Mouse (Mus musculus) small intestine, adult 2 months (tissue): ENCODE measurements around the gene Slc12a7. TPM values are rescaled to one million over a fixed set of nuclear protein-coding genes. Genes with fewer than 3 reads are reported as not detected.

Experiments used
- H3K27ac ChIP-seq: fragments of 200-500 bp; 2 replicates; pipeline ENCODE4 v1.5.1; 2012; ENCODE audit warnings: low read depth, low read length, control low read depth, inconsistent platforms; ENCODE audit not compliant: insufficient read depth
- H3K27me3 ChIP-seq: fragments of 200-500 bp; 2 replicates; pipeline ENCODE4 v1.6.1; 2012; ENCODE audit warnings: mild to moderate bottlenecking, moderate library complexity, low read length, inconsistent platforms; ENCODE audit not compliant: control insufficient read depth, insufficient read depth
- H3K36me3 ChIP-seq: fragments of 200-500 bp; 2 replicates; pipeline ENCODE4 v1.6.1; 2012; ENCODE audit warnings: mild to moderate bottlenecking, low read length, control low read depth, inconsistent platforms; ENCODE audit not compliant: control insufficient read depth, insufficient read depth
- H3K4me1 ChIP-seq: fragments of 200-500 bp; 2 replicates; pipeline ENCODE4 v1.6.1; 2012; ENCODE audit warnings: low read length, inconsistent platforms, mixed read lengths; ENCODE audit not compliant: control insufficient read depth, insufficient read depth, insufficient read length
- H3K4me3 ChIP-seq: fragments of 200-500 bp; 2 replicates; pipeline ENCODE4 v1.5.1; 2012; ENCODE audit warnings: low read depth, mild to moderate bottlenecking, control low read depth, inconsistent platforms, low read length, moderate library complexity
- CTCF ChIP-seq: fragments of 200-500 bp; IDR thresholded peaks from 2 replicates; pipeline ENCODE4 v1.5.1; 2012; ENCODE audit warnings: low read depth, mild to moderate bottlenecking, control low read depth, inconsistent platforms, low read length, moderate library complexity, mixed read lengths; ENCODE audit not compliant: insufficient replicate concordance, insufficient read length; ENCODE audit errors: extremely low read depth
- POLR2A ChIP-seq: fragments of 200-500 bp; IDR thresholded peaks from 2 replicates; pipeline ENCODE4 v1.6.1; 2012; ENCODE audit warnings: low read depth, mild to moderate bottlenecking, control low read depth, inconsistent platforms, low read length, moderate library complexity
- whole genome bisulfite sequencing: fragments of 180-500 bp; shearing (Covaris S2); methylation state at CpG from one replicate; pipeline ENCODE4 v1.1.7; 2018; 5-methylcytosine and 5-hydroxymethylcytosine counted together
- polyA plus RNA-seq: library from polyadenylated mRNA; depleted of rRNA; stranded (reverse); fragments of >200 nt; gene quantifications from 2 replicates; pipeline ENCODE4 v1.2.3, GENCODE M21; 2012

Slc12a7 gene
- polyA plus RNA-seq, 1 experiment, result 147 TPM

DNA sequence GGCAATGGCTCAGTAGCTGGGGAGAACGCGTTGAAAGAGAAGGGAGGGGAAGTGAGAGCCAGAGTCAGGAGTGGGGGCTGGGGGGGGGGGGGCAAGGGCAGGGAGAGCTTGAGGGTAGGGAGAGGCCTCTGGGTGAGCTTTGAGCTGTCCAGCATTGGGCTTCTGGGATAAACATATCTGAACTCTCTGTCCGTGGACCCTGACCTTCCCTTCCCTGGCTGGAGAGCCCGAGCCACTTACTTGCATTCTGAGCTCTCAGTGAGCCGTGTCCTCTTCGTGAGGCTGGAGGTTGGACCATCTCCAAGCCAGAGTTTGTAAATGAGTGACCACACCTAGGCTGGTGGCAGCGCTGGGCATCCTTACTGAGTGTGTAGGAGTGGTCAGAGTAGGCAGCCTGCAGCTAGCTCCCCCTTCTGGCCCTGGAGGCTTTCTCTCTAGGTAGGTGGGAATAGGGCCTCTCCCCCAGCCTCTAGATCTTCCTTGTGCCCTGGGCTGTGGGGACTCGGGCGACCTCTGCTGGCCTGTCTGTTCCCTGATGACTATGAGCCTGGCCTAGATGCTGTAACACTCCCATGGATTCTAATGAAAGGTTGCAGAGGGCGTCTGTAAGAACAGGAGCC, 40.5 kb upstream of the Slc12a7 start:
- Histone ChIP-seq H3K4me1 (peaks cover 12% of the 10 kb centered on the region; the same call in 1 of the 2 replicates), H3K27ac (no peak overlapping the region), H3K36me3 (peaks cover 69% of the 10 kb centered on the region), H3K27me3 (no peaks in the 10 kb centered on the region), H3K4me3 (no peak overlapping the region)
- 20% methylated on average over 10 of the region's 10 CpGs for WGBS
- TF ChIP-seq CTCF (peak; percentile 61; the same call in 1 of the 2 replicates), POLR2A (no peak)

DNA sequence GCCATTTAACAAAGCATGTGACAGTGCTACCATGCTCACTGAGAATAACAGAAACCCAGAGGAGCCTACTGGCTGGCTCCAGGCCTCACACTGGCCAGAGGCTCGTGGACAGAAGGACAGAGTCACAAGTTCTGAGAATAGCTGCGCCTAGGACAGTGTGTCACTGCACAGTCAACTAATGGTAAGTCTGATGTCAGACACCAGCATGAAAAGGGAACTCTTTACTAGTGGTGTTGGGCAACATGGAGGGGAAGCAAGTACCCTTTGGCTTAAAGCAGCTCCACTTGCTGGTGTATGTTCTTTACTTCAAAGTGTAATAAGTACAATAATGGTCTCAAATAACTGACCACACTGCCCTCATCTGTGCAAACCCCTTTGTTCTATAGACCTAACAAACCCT, 39.6 kb upstream of the Slc12a7 start:
- no peak overlapping the region for H3K4me3 ChIP-seq
- 0 out of 2 replicates have a peak overlapping the region, but pooled peaks have one; percentile 14 for H3K27ac ChIP-seq
- no peaks in the 10 kb centered on the region for H3K27me3 ChIP-seq
- H3K36me3 ChIP-seq, result peaks cover 61% of the 10 kb centered on the region
- TF ChIP-seq POLR2A, result no peak
- TF ChIP-seq CTCF, result no peak
- WGBS, result 69% methylated on average over 2 of the region's 2 CpGs
- H3K4me1 ChIP-seq, result peaks cover 12% of the 10 kb centered on the region; the same call in 1 of the 2 replicates

DNA sequence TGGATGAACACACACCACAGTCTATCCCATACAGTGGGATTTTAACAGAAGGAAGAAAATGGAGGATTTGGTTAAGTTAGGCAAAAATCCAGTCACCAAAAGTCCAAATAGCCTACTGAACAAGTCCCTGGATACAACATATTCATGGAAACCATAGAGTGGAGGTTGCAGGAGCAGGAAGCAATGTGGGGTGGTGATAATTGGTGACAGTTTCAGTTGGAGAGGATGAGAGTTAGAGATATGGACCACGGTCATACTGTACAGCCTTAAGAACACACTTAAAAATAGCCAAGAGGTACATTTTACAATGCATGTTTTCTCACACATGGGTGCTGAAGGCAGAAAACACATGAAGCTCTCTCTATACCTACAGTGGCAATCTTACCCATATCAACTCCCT, 37.9 kb upstream of the Slc12a7 start:
- Histone ChIP-seq H3K36me3 (peaks cover 55% of the 10 kb centered on the region), H3K4me3 (no peak overlapping the region), H3K27me3 (no peaks in the 10 kb centered on the region), H3K4me1 (peaks cover 12% of the 10 kb centered on the region; the same call in 1 of the 2 replicates), H3K27ac (peak overlapping the region; percentile 35; the same call in 1 of the 2 replicates)
- WGBS, result 72% methylated on average over 1 of the region's 1 CpGs
- TF ChIP-seq POLR2A, result no peak
- no peak for TF ChIP-seq CTCF

DNA sequence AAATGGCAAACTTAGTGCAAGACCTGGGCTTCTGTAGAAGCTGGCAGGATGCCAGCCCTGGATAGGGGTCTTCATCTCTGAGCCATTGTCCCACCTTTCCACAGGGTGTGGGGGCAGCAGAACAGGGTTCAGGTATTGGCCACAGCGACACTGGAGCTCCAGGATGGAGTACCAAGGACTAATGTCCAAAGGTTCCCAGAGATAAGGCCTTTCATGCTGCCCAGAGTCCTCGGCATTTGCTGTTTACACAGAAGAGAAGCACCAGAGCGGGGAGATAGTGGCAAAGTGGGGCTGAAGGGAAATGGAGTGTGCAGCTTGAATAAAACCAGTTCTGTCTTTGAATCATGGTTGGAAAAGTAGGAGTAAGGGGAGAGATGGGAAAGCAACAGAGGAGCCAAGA, 36.4 kb upstream of the Slc12a7 start:
- Histone ChIP-seq H3K27me3 (no peaks in the 10 kb centered on the region), H3K4me3 (peak overlapping the region; percentile 75), H3K27ac (peak overlapping the region; percentile 66), H3K36me3 (peaks cover 42% of the 10 kb centered on the region), H3K4me1 (peaks cover 19% of the 10 kb centered on the region; the same call in 1 of the 2 replicates)
- no peak for TF ChIP-seq CTCF
- no peak for TF ChIP-seq POLR2A
- WGBS, result 15% methylated on average over 3 of the region's 3 CpGs

DNA sequence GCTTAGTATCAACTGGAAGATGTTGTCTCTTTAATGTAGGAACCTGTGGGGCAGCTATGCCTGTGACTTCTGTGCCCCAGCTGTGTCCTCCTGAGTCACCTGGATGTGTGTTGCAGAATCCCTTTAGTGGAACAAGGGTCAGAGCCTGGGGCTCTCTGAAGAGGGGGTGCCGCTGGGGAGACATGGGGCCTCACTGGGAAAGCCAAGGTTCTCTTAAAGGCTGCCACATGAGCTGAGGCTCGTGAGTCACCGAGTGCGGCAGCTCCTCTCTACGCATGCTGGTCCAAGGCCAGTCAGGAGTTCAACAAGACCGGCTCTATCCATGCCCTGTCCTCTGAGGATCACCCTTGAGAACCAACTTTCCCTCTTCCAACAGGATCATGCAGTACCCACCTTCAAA, 33.2 kb upstream of the Slc12a7 start:
- Histone ChIP-seq H3K4me1 (peaks cover 11% of the 10 kb centered on the region; the same call in 1 of the 2 replicates), H3K27me3 (no peaks in the 10 kb centered on the region), H3K36me3 (peaks cover 23% of the 10 kb centered on the region; the same call in 1 of the 2 replicates), H3K27ac (peak overlapping the region; percentile 90), H3K4me3 (peak overlapping the region; percentile 75)
- WGBS, result 78% methylated on average over 6 of the region's 6 CpGs
- TF ChIP-seq POLR2A (no peak), CTCF (no peak)

DNA sequence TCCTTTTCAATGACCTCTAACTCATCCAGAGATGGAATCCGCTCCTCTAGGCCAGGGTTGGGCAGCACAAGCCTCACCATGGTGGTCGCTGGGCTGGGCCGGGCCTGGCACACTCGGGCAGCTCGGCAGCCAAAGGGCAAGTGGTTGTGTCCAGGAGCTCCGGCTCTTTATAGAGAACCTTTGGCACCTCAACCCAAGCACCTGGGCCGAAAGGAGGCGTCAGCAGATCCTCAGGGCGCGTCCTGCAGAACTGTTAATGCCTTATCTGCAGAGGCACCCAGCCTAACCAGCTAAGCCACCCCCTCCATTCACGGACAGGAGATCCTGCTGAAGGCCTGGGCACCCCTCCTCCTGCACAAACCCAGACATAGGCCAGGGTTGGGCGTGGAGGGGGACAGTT, 32.3 kb upstream of the Slc12a7 start:
- Histone ChIP-seq H3K36me3 (peaks cover 19% of the 10 kb centered on the region; the same call in 1 of the 2 replicates), H3K4me3 (peak overlapping the region; percentile 75), H3K27me3 (no peaks in the 10 kb centered on the region), H3K27ac (peak overlapping the region; percentile 90), H3K4me1 (peaks cover 11% of the 10 kb centered on the region; the same call in 1 of the 2 replicates)
- TF ChIP-seq CTCF, result no peak
- peak; percentile 95 for TF ChIP-seq POLR2A
- 36% methylated on average over 12 of the region's 12 CpGs for WGBS

DNA sequence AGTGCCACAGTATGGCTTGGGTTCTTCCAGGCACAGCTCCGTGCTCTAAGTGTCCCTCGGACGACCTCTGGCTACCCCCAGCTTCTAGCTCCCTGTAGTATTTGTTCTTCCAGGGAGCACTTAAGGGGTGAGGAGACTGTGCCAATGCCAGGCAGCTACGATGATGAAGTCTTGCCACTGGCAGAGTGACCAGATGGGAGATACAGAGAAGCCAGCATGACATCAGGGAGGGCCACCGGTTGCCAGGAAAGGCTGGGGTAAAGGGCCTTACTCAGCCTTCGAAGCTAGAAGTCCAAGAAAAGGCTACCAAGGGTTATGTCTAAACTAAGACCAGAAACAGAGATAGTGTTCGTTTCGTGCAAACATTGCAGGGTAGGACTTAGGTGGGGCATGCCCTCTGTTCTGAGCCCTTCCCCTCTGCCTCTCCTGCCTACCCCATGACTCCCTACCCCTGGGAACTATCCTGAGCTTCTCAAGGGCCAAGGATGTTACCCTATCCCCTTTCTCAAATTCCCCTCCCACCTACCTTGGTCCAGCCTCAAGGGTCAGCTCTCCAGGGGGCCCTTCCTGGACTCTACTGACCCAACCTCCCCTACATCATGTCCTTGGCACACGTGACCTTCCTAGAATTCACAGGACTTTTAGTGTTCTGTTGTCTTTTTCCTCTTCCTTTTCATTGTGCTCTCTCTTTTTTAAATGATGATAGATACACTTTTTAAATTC, 31.6 kb upstream of the Slc12a7 start:
- Histone ChIP-seq H3K4me1 (peaks cover 10% of the 10 kb centered on the region; the same call in 1 of the 2 replicates), H3K27ac (peak overlapping the region; percentile 68), H3K36me3 (peaks cover 15% of the 10 kb centered on the region; the same call in 1 of the 2 replicates), H3K27me3 (no peaks in the 10 kb centered on the region), H3K4me3 (no peak overlapping the region)
- TF ChIP-seq POLR2A (no peak), CTCF (no peak)
- WGBS, result 61% methylated on average over 9 of the region's 9 CpGs
